Mouse (Mus musculus): ENCODE results near the gene Itga8.

DNA sequence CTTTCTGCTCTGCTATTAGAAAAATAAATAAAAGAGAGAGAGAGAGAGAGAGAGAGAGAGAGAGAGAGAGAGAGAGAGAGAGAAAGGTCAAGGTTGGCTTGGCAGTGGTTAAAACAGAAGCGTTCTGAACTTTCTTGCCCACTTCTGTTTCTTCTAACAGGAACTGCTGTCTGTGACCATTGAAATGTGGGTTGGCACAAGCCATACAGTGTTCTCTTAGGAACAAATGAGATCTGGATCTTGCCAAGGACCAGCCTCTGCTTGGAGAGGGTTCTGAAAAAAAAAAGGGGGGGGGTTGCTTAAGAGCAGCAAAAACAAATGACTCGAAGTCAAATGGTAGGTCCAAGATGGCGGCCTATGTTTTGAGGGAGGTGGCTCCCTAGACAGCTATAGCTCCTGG, 17.0 kb upstream of the Itga8 start:
- TF ChIP-seq HCFC1 (IDR thresholded peaks at IDR 0.05; ENCODE audit: borderline replicate concordance, insufficient read depth, low read length) (no peak), MAFK (IDR thresholded peaks at IDR 0.05; ENCODE audit: insufficient read depth, low read depth, low read length) (no peak)

All from ES-E14 (cell line).